Mouse (Mus musculus) heart, postnatal 10 days (tissue): ENCODE measurements around the gene Wdr45. TPM values are rescaled to one million over a fixed set of nuclear protein-coding genes. Genes with fewer than 3 reads are reported as not detected.
"Not testable (repeated sequence)": the region's sequence is repeated elsewhere in the genome, so short reads cannot be mapped to it uniquely, and the experiment has no call there.

Experiments
- DNase-seq, 2 experiments: peaks; one replicate each; pipeline ENCODE4 v3.0.0; 2021
- intact Hi-C: fragments of 180-260 bp; cut with DNase I; formaldehyde crosslinking; loops from one replicate; pipeline ENCODE4 v1.15.1; 2025
- total RNA-seq, 2 experiments: library from RNA; stranded (reverse); gene quantifications; 2 replicates each; pipeline ENCODE4 v1.2.3; 2021

Wdr45 gene
- 10 to 100 TPM; 31.0 to 33.4 TPM for total RNA-seq

GRCm38 (mm10) chrX:7714135-7714899, at the start of gene Wdr45:
TSS of gene Wdr45 (plus strand) at chrX:7714333.
- peak; percentile 94 to 95 for DNase-seq
- intact Hi-C loops = not testable (repeated sequence)

DNA sequence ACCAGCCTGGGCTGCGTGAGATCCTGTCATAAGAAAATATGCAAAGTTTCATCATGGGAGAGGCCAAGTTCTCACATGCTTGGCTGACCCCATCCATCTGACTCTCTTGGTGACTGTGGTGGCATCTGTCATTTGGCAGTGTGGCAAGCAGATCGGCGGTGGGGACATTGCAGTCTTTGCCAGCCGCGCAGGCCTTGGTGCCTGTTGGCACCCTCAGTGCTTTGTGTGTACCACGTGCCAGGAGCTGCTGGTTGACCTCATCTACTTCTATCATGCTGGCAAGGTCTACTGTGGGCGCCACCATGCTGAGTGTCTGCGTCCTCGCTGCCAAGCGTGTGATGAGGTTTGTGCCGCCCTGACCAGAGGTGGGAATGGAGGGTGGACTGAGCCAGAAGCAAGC, 49.3 kb upstream of the Wdr45 start:
- peak; percentile 48 to 66 for DNase-seq
- intact Hi-C loops = no loop called here

- DNase-seq = no peak
- intact Hi-C loops = no loop called here
These were observed 48.2 kb upstream of the Wdr45 start for GRCm38 (mm10) chrX:7665739-7666502.

- DNase-seq = peak; percentile 74 to 79
- intact Hi-C loops = no loop called here
These were observed 43.7 kb upstream of the Wdr45 start for GRCm38 (mm10) chrX:7670390-7670881.

- intact Hi-C loops = no loop called here
- DNase-seq = peak; percentile 46 to 52
These were observed 43.1 kb upstream of the Wdr45 start, which contains the start of gene Plp2 for GRCm38 (mm10) chrX:7670921-7671623. TSS of gene Plp2 (minus strand) at chrX:7671390.

DNA sequence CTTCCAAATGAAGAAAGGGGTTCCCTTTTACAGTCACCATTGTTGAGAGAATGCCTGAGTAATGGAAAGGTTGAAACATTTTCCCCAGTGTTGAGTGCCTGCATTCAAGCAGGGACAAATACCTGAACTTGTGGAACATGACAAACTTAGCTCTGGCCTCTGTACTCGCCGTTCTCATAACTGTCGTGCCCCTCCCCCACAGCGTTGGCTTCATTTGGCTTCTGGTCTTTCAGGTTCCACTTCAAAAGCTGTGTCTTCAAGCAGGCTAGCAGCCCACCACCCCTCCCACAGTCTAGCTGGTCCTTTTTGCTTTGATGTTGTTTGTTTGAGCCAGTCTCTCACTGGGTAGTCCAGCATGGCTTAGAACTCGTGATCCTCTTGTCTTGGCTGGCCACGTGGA, 41.4 kb upstream of the Wdr45 start:
- intact Hi-C loops = loop anchor here (2.0 kb wide), 1 partner anchor 24 kb away; no protein-coding TSS in a partner anchor
- DNase-seq = no peak

GRCm38 (mm10) chrX:7673578-7674281, 40.4 kb upstream of the Wdr45 start:
- intact Hi-C loops = loop anchor here (2.0 kb wide), 1 partner anchor 25 kb away; no protein-coding TSS in a partner anchor
- no peak for DNase-seq

- intact Hi-C loops = no loop called here
- no peak for DNase-seq
These were observed 39.7 kb upstream of the Wdr45 start for GRCm38 (mm10) chrX:7674284-7675000.

GRCm38 (mm10) chrX:7675001-7675380, 39.1 kb upstream of the Wdr45 start:
- DNase-seq = no peak

DNA sequence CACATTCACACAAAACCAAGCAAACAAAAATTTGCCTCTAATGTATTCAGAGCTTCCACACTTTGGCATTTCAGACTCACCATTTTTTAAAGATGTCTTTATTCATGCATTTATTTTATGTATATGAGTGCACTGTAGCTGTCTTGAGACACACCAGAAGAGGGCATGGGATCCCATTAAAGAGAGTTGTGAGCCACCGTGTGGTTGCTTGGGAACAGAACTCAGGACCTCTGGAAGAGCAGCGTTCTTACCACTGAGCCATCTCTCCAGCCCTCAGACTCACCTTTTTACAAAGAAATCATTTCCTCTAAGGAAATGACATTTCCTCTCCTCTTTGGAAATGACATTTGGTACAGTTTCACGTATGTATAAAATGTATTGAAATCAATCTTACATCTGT, 35.1 kb upstream of the Wdr45 start:
- DNase-seq = no peak
- intact Hi-C loops = no loop called here

More at GRCm38 (mm10) chrX:7675001-7675380, 39.1 kb upstream of the Wdr45 start:
- intact Hi-C loops = no loop called here

GRCm38 (mm10) chrX:7679405-7680056, 34.6 kb upstream of the Wdr45 start:
- peak; percentile 92 to 93 for DNase-seq
- intact Hi-C loops = no loop called here

DNA sequence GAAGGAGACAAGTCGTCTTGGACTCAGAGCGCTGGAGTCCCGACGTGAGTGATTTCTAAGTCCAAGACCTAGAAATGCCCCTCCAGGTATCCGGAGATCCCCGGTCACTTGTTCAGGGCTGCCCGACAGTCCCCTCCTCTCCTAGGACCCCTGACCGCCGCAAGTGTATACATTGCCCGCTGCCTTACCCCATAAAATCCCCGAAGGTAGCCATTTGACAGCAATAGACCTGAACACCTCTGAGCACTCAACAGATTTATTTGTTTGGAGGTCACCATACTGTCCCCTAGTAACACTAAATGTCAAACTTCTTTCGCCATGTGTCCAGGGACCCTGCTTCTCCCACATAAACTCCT, 34.1 kb upstream of the Wdr45 start:
- no peak for DNase-seq
- intact Hi-C loops = no loop called here

GRCm38 (mm10) chrX:7680864-7681263, 33.3 kb upstream of the Wdr45 start, which contains the start of gene Magix:
TSS of gene Magix (minus strand) at chrX:7681251.
- peak in 1 of 2 experiments; percentile 45 for DNase-seq
- intact Hi-C loops = no loop called here

- intact Hi-C loops = no loop called here
These were observed 25.8 kb upstream of the Wdr45 start for GRCm38 (mm10) chrX:7688321-7688720.

GRCm38 (mm10) chrX:7690486-7690885, 23.6 kb upstream of the Wdr45 start:
- no peak for DNase-seq
- intact Hi-C loops = loop anchor here (5.0 to 10.0 kb wide), 4 partner anchors 43 to 268 kb away; partner anchors contain the start of genes Foxp3 and Ppp1r3f

More at GRCm38 (mm10) chrX:7688321-7688720, 25.8 kb upstream of the Wdr45 start:
- no peak for DNase-seq

- DNase-seq = peak in 1 of 2 experiments; percentile 48
- intact Hi-C loops = loop anchor here (5.0 to 10.0 kb wide), 4 partner anchors 46 to 271 kb away; partner anchors contain the start of genes Foxp3 and Ppp1r3f
These were observed 21.3 kb upstream of the Wdr45 start for GRCm38 (mm10) chrX:7692862-7693261.

- intact Hi-C loops = loop anchor here (10.0 kb wide), 1 partner anchor 122 kb away; the partner anchor contains the start of genes Foxp3 and Ppp1r3f
- no peak for DNase-seq
These were observed 17.6 kb upstream of the Wdr45 start for GRCm38 (mm10) chrX:7696520-7696919.

GRCm38 (mm10) chrX:7696954-7697381, 17.2 kb upstream of the Wdr45 start, which contains the start of gene Gpkow:
TSS of gene Gpkow (plus strand) at chrX:7697131.
- intact Hi-C loops = loop anchor here (10.0 kb wide), 1 partner anchor 122 kb away; the partner anchor contains the start of genes Foxp3 and Ppp1r3f
- DNase-seq = peak; percentile 83 to 90
